Mouse (Mus musculus) ES-CJ7 (cell line): ENCODE data around the gene Rreb1.
A peak's percentile ranks its signal among the peaks of the same experiment; 100 is the strongest.

Experiments
- DNase-seq: peaks from one replicate; pipeline ENCODE4 v3.0.0; 2011; ENCODE audit warnings: low read depth, low spot score

The Rreb1 gene

GRCm38 (mm10) chr13:37941950-37942886 lies 164.0 kb downstream of the Rreb1 start:
- DNase-seq = no peak

- no peak for DNase-seq
These were observed 164.7 kb downstream of the Rreb1 start for GRCm38 (mm10) chr13:37942887-37943331.

- DNase-seq = peak; percentile 70
These were observed 165.3 kb downstream of the Rreb1 start for GRCm38 (mm10) chr13:37943466-37943865.

- DNase-seq = peak; percentile 71
These were observed 166.1 kb downstream of the Rreb1 start for GRCm38 (mm10) chr13:37944306-37944705.

- DNase-seq = no peak
These were observed 167.2 kb downstream of the Rreb1 start for GRCm38 (mm10) chr13:37945392-37945791.

GRCm38 (mm10) chr13:37946734-37947133 lies 168.5 kb downstream of the Rreb1 start:
- peak; percentile 83 for DNase-seq

GRCm38 (mm10) chr13:37952981-37953380 lies 174.8 kb downstream of the Rreb1 start:
- DNase-seq = no peak

GRCm38 (mm10) chr13:37954318-37954717 lies 176.1 kb downstream of the Rreb1 start:
- DNase-seq = no peak

GRCm38 (mm10) chr13:37958498-37959238 lies 180.5 kb downstream of the Rreb1 start:
- DNase-seq = no peak

- no peak for DNase-seq
These were observed 181.2 kb downstream of the Rreb1 start for GRCm38 (mm10) chr13:37959239-37959907.

GRCm38 (mm10) chr13:37959936-37960335 lies 181.7 kb downstream of the Rreb1 start:
- DNase-seq = no peak

- no peak for DNase-seq
These were observed 184.3 kb downstream of the Rreb1 start for GRCm38 (mm10) chr13:37962541-37962940.

GRCm38 (mm10) chr13:37963354-37964007 lies 185.3 kb downstream of the Rreb1 start:
- DNase-seq = peak; percentile 88

- no peak for DNase-seq
These were observed 186.2 kb downstream of the Rreb1 start for GRCm38 (mm10) chr13:37964128-37965087.

GRCm38 (mm10) chr13:37965126-37965914 lies 187.1 kb downstream of the Rreb1 start:
- peak; percentile 89 for DNase-seq

- DNase-seq = no peak
These were observed 188.3 kb downstream of the Rreb1 start for GRCm38 (mm10) chr13:37966256-37967051.

GRCm38 (mm10) chr13:37967052-37967437 lies 188.8 kb downstream of the Rreb1 start:
- peak; percentile 37 for DNase-seq

GRCm38 (mm10) chr13:37967565-37967964 lies 189.4 kb downstream of the Rreb1 start:
- no peak for DNase-seq

GRCm38 (mm10) chr13:37969337-37969736 lies 191.1 kb downstream of the Rreb1 start:
- peak; percentile 74 for DNase-seq
